Mouse (Mus musculus): ENCODE measurements at regions not wholly inside any gene's neighbourhood (a gene's known extent, or its start where the extent isn't known, plus 50 kb on each side); places are given as distances from the start of the nearest gene placed in this dataset.
"Not testable (repeated sequence)": the region's sequence is repeated elsewhere in the genome, so short reads cannot be mapped to it uniquely, and the experiment has no call there.

DNA sequence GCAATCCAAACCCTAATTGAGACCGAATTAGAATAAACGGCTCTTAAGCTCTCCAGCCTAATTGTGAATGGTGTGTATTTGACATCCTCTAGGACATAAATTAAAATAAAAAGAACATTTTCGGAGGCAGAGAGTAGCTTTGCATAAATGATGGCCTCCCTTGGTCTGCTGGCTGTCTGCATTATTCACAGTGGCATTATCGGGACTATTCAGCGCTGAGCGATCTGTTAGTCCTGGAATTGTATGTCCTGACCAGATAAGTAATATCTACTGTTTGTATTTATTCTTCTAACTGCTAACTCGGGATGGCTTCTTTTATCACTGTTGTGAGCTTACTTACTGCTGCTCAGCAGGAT, 299.6 kb downstream of the Chl1 start:
- peaks cover 0 to 5% of the 10 kb centered on the region in 2 experiments; a peak in 1 of 4 replicates for H3K4me1 ChIP-seq (ENCODE audit: control insufficient read depth in 2 of 2, insufficient read depth in 2 of 2, low read length in 2 of 2, poor library complexity in 1 of 2)
- TF ChIP-seq HCFC1 (IDR thresholded peaks at IDR 0.05; ENCODE audit: borderline replicate concordance, insufficient read depth, low read length) (no peak), CHD2 (IDR thresholded peaks at IDR 0.05; ENCODE audit: low read depth, low read length) (no peak)
- H3K9ac ChIP-seq (ENCODE audit: insufficient read depth, low read depth, low read length, poor library complexity, severe bottlenecking), result no peak overlapping the region
- no peaks in the 10 kb centered on the region for H3K36me3 ChIP-seq (ENCODE audit: control insufficient read depth, insufficient read depth, low read length, poor library complexity, severe bottlenecking)
- in situ Hi-C loops (cut with MboI; ENCODE audit: low sequenced_read_pairs in 2 of 2, unreplicated experiment in 2 of 2), result no loop called here
- no peak for DNase-seq (ENCODE audit: low read depth, low spot score)
- no peaks in the 10 kb centered on the region for H3K9me3 ChIP-seq (ENCODE audit: control insufficient read depth, insufficient read depth, low read depth, low read length)
- H3K4me3 ChIP-seq (ENCODE audit: insufficient read depth in 1 of 2, low read depth in 1 of 2, low read length in 2 of 2, poor library complexity in 1 of 2, severe bottlenecking in 1 of 2), result no peak overlapping the region
- no peak overlapping the region for H3K27ac ChIP-seq (ENCODE audit: insufficient read depth, low read depth, low read length, poor library complexity, severe bottlenecking)

DNA sequence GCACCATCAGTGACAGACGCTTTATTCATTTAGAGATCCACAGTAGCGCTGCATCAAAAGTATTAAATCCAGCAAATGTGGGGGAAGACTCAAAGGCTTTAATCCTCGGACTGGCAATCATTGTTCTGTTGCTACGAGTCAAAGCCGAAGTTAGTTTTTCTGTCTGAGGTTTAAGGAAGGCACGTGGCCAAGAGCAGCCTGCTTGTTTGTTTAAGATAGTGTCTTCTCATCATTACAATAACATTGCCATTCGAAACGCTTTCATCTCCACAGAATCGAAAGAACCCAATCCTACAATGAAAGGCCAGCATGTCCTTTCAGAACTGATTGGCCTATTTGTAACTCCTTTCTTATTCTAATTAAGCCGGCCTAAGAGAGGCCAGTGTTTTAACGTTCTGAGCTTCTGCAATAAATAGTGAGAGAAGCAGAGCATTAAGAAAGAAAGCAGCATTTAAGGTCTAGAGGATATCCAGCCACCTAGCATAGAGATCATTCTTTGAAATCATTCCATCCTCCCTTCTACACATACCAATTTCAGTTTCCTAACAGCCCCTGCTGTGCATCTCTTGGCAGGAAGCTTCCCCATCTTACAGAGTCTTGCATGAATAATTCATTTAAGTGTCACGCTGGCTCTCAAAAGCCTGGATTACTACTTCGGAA, 300.1 kb downstream of the Chl1 start:
- Histone ChIP-seq H3K4me1 (ENCODE audit: control insufficient read depth in 2 of 2, insufficient read depth in 2 of 2, low read length in 2 of 2, poor library complexity in 1 of 2) (peaks cover 0 to 5% of the 10 kb centered on the region in 2 experiments; a peak in 1 of 4 replicates), H3K9me3 (ENCODE audit: control insufficient read depth, insufficient read depth, low read depth, low read length) (no peaks in the 10 kb centered on the region), H3K27ac (ENCODE audit: insufficient read depth, low read depth, low read length, poor library complexity, severe bottlenecking) (no peak overlapping the region), H3K36me3 (ENCODE audit: control insufficient read depth, insufficient read depth, low read length, poor library complexity, severe bottlenecking) (no peaks in the 10 kb centered on the region), H3K9ac (ENCODE audit: insufficient read depth, low read depth, low read length, poor library complexity, severe bottlenecking) (no peak overlapping the region), H3K4me3 (ENCODE audit: insufficient read depth in 1 of 2, low read depth in 1 of 2, low read length in 2 of 2, poor library complexity in 1 of 2, severe bottlenecking in 1 of 2) (no peak overlapping the region)
- peak; percentile 40 for DNase-seq (ENCODE audit: low read depth, low spot score)
- in situ Hi-C loops (cut with MboI; ENCODE audit: low sequenced_read_pairs in 2 of 2, unreplicated experiment in 2 of 2), result no loop called here
- no peak for TF ChIP-seq MAFK (IDR thresholded peaks at IDR 0.05; ENCODE audit: insufficient read depth, low read depth, low read length)
- TF ChIP-seq HCFC1 (IDR thresholded peaks at IDR 0.05; ENCODE audit: borderline replicate concordance, insufficient read depth, low read length), result no peak
- no peak for TF ChIP-seq ZC3H11A (IDR thresholded peaks at IDR 0.05; ENCODE audit: borderline replicate concordance, low read depth, low read length)
- no peak for TF ChIP-seq ZNF384 (IDR thresholded peaks at IDR 0.05; ENCODE audit: low read depth, low read length)
- 0 out of 2 replicates have a peak, but pooled peaks have one; percentile 30 for TF ChIP-seq CHD2 (IDR thresholded peaks at IDR 0.05; ENCODE audit: low read depth, low read length)

DNA sequence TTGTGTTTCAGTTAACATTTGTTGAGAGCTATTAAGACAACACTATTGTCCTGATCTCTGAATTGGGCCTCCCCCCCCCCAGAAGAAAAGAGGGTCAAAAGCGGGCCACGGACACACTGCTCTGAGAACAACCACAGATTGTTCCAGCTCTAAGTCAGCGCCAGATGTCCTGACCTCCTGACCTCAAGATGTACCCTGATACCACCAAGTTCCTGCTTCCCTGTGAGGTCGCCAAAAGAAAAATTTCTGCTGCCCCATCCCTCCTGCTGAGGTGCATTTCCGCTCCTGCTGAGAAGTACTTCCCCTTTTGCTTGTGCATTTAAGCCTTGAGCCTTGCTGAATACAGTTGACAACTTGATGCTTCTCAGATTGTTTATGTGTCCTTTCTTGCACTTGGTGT, 306.0 kb downstream of the Chl1 start:
- in situ Hi-C loops (cut with MboI; ENCODE audit: low sequenced_read_pairs in 2 of 2, unreplicated experiment in 2 of 2); DNase-seq (ENCODE audit: low read depth, low spot score); H3K4me1 ChIP-seq (ENCODE audit: control insufficient read depth in 2 of 2, insufficient read depth in 2 of 2, low read length in 2 of 2, poor library complexity in 1 of 2); H3K27ac ChIP-seq (ENCODE audit: insufficient read depth, low read depth, low read length, poor library complexity, severe bottlenecking); H3K9me3 ChIP-seq (ENCODE audit: control insufficient read depth, insufficient read depth, low read depth, low read length); H3K9ac ChIP-seq (ENCODE audit: insufficient read depth, low read depth, low read length, poor library complexity, severe bottlenecking); H3K36me3 ChIP-seq (ENCODE audit: control insufficient read depth, insufficient read depth, low read length, poor library complexity, severe bottlenecking); H3K4me3 ChIP-seq (ENCODE audit: insufficient read depth in 1 of 2, low read depth in 1 of 2, low read length in 2 of 2, poor library complexity in 1 of 2, severe bottlenecking in 1 of 2): not testable (repeated sequence)

DNA sequence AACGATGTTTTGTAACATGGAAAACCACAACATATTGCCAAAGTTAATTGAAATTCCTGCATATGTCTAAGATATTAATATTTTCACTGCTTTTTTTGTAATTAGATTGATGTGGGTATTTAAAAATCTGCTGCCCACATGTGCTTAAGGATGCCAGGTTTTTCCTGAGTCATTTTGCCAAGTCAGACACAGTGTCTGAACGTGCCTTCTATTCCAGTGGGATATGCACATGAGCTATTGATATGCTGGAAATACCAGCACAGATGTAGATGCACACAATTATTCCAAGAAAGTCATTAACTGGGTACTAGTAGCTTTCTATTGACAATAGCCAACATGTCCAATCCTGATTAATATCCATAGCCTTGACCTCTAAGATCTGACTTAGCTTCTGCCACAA, 315.7 kb downstream of the Chl1 start:
- in situ Hi-C loops (cut with MboI; ENCODE audit: low sequenced_read_pairs in 2 of 2, unreplicated experiment in 2 of 2), result no loop called here
- TF ChIP-seq HCFC1 (IDR thresholded peaks at IDR 0.05; ENCODE audit: borderline replicate concordance, insufficient read depth, low read length) (no peak), CHD2 (IDR thresholded peaks at IDR 0.05; ENCODE audit: low read depth, low read length) (no peak), MAFK (IDR thresholded peaks at IDR 0.05; ENCODE audit: insufficient read depth, low read depth, low read length) (no peak), ZNF384 (IDR thresholded peaks at IDR 0.05; ENCODE audit: low read depth, low read length) (no peak), ZC3H11A (IDR thresholded peaks at IDR 0.05; ENCODE audit: borderline replicate concordance, low read depth, low read length) (no peak)
- H3K36me3 ChIP-seq (ENCODE audit: control insufficient read depth, insufficient read depth, low read length, poor library complexity, severe bottlenecking), result no peaks in the 10 kb centered on the region
- no peak overlapping the region for H3K4me3 ChIP-seq (ENCODE audit: insufficient read depth in 1 of 2, low read depth in 1 of 2, low read length in 2 of 2, poor library complexity in 1 of 2, severe bottlenecking in 1 of 2)
- no peak for DNase-seq (ENCODE audit: low read depth, low spot score)
- no peak overlapping the region for H3K27ac ChIP-seq (ENCODE audit: insufficient read depth, low read depth, low read length, poor library complexity, severe bottlenecking)
- no peaks in the 10 kb centered on the region for H3K4me1 ChIP-seq (ENCODE audit: control insufficient read depth in 2 of 2, insufficient read depth in 2 of 2, low read length in 2 of 2, poor library complexity in 1 of 2)
- no peaks in the 10 kb centered on the region for H3K9me3 ChIP-seq (ENCODE audit: control insufficient read depth, insufficient read depth, low read depth, low read length)
- no peak overlapping the region for H3K9ac ChIP-seq (ENCODE audit: insufficient read depth, low read depth, low read length, poor library complexity, severe bottlenecking)

DNA sequence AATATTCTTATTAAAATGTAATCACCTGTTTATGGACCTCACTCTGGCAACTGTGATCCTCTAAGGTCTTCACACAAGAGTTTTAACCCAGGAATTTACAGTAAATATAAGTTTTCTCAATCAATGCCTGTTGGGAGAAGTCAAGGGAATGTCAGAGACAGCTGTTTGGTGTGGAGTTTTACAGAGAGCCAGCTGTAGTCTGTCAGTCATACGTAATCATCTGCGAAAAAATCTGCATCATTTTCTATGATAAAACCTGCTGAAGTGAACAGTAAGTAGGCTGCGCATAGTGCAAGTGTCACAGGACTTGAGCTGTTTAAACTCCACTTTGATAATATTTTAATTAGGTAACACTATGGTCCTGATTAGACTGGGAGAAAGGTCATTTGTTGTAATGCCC, 317.2 kb downstream of the Chl1 start:
- no peaks in the 10 kb centered on the region for H3K36me3 ChIP-seq (ENCODE audit: control insufficient read depth, insufficient read depth, low read length, poor library complexity, severe bottlenecking)
- no peak overlapping the region for H3K4me3 ChIP-seq (ENCODE audit: insufficient read depth in 1 of 2, low read depth in 1 of 2, low read length in 2 of 2, poor library complexity in 1 of 2, severe bottlenecking in 1 of 2)
- no peaks in the 10 kb centered on the region for H3K9me3 ChIP-seq (ENCODE audit: control insufficient read depth, insufficient read depth, low read depth, low read length)
- TF ChIP-seq CHD2 (IDR thresholded peaks at IDR 0.05; ENCODE audit: low read depth, low read length), result no peak
- TF ChIP-seq ZC3H11A (IDR thresholded peaks at IDR 0.05; ENCODE audit: borderline replicate concordance, low read depth, low read length), result no peak
- TF ChIP-seq ZNF384 (IDR thresholded peaks at IDR 0.05; ENCODE audit: low read depth, low read length), result no peak
- no peak for TF ChIP-seq MAFK (IDR thresholded peaks at IDR 0.05; ENCODE audit: insufficient read depth, low read depth, low read length)
- no peak for TF ChIP-seq HCFC1 (IDR thresholded peaks at IDR 0.05; ENCODE audit: borderline replicate concordance, insufficient read depth, low read length)
- H3K9ac ChIP-seq (ENCODE audit: insufficient read depth, low read depth, low read length, poor library complexity, severe bottlenecking), result no peak overlapping the region
- no peak overlapping the region for H3K27ac ChIP-seq (ENCODE audit: insufficient read depth, low read depth, low read length, poor library complexity, severe bottlenecking)
- H3K4me1 ChIP-seq (ENCODE audit: control insufficient read depth in 2 of 2, insufficient read depth in 2 of 2, low read length in 2 of 2, poor library complexity in 1 of 2), result no peaks in the 10 kb centered on the region
- DNase-seq (ENCODE audit: low read depth, low spot score), result no peak
- in situ Hi-C loops (cut with MboI; ENCODE audit: low sequenced_read_pairs in 2 of 2, unreplicated experiment in 2 of 2), result no loop called here

Measured in ES-E14 (cell line).